Mouse (Mus musculus): ENCODE measurements at regions not wholly inside any gene's neighbourhood (a gene's known extent, or its start where the extent isn't known, plus 50 kb on each side); places are given as distances from the start of the nearest gene placed in this dataset.

- H3K9me3 ChIP-seq (replicated peaks): no peaks in the 10 kb centered on the region
- H3K4me3 ChIP-seq: no peak overlapping the region
- no peak for DNase-seq (ENCODE audit: low spot score)
- H3K27me3 ChIP-seq (ENCODE audit: low read depth, poor library complexity, severe bottlenecking): no peaks in the 10 kb centered on the region
- H3K36me3 ChIP-seq: no peaks in the 10 kb centered on the region
- WGBS: 85% methylated on average over 2 of the region's 2 CpGs
- no peak overlapping the region for H3K27ac ChIP-seq (replicated peaks)
- no peaks in the 10 kb centered on the region; the same call in 1 of the 2 replicates for H3K4me1 ChIP-seq
Measured at GRCm38 (mm10) chr14:96838910-96839309, 320.0 kb upstream of the Klhl1 start.

DNA sequence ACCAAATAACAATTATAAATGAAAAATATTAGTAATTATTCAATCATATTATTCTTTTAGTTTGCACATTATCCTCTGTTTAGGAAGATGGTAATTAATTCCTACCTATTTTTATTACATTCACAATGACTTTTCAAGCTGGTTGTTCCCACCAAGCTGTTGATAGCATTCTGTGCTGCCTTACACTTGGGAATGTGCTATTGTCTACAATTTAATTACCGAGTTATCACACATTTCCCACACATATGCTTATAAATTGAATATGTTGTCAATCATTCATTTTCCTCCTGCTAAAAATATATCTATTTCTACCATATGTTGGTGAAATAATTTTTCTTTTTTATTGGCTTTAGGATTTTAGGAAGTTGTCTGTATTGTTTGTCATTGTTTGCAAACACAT lies 306.2 kb upstream of the Klhl1 start:
- 88% methylated on average over 1 of the region's 1 CpGs for WGBS
- Histone ChIP-seq H3K27me3 (ENCODE audit: low read depth, poor library complexity, severe bottlenecking) (no peaks in the 10 kb centered on the region), H3K36me3 (no peaks in the 10 kb centered on the region), H3K27ac (replicated peaks) (no peak overlapping the region), H3K4me1 (no peaks in the 10 kb centered on the region), H3K4me3 (no peak overlapping the region), H3K9me3 (replicated peaks) (no peaks in the 10 kb centered on the region)
- DNase-seq (ENCODE audit: low spot score): no peak

- Histone ChIP-seq H3K4me3 (no peak overlapping the region), H3K27me3 (ENCODE audit: low read depth, poor library complexity, severe bottlenecking) (no peaks in the 10 kb centered on the region), H3K36me3 (no peaks in the 10 kb centered on the region), H3K4me1 (no peaks in the 10 kb centered on the region), H3K27ac (replicated peaks) (no peak overlapping the region), H3K9me3 (replicated peaks) (no peaks in the 10 kb centered on the region)
- 88% methylated on average over 2 of the region's 2 CpGs for WGBS
- no peak for DNase-seq (ENCODE audit: low spot score)
Measured at GRCm38 (mm10) chr14:96815665-96816064, 296.8 kb upstream of the Klhl1 start.

GRCm38 (mm10) chr14:96805284-96805683 lies 286.4 kb upstream of the Klhl1 start:
- Histone ChIP-seq H3K9me3 (replicated peaks) (no peaks in the 10 kb centered on the region), H3K36me3 (no peaks in the 10 kb centered on the region), H3K4me1 (no peaks in the 10 kb centered on the region), H3K4me3 (no peak overlapping the region), H3K27ac (replicated peaks) (no peak overlapping the region), H3K27me3 (ENCODE audit: low read depth, poor library complexity, severe bottlenecking) (no peaks in the 10 kb centered on the region)
- no peak for DNase-seq (ENCODE audit: low spot score)
- WGBS: 83% methylated on average over 1 of the region's 1 CpGs

- H3K27me3 ChIP-seq (ENCODE audit: low read depth, poor library complexity, severe bottlenecking): no peaks in the 10 kb centered on the region
- no peaks in the 10 kb centered on the region for H3K4me1 ChIP-seq
- H3K4me3 ChIP-seq: no peak overlapping the region
- H3K36me3 ChIP-seq: no peaks in the 10 kb centered on the region
- no peaks in the 10 kb centered on the region for H3K9me3 ChIP-seq (replicated peaks)
- 87% methylated on average over 1 of the region's 1 CpGs for WGBS
- DNase-seq (ENCODE audit: low spot score): no peak
- H3K27ac ChIP-seq (replicated peaks): no peak overlapping the region
Measured at GRCm38 (mm10) chr14:96794806-96795205, 275.9 kb upstream of the Klhl1 start.

DNA sequence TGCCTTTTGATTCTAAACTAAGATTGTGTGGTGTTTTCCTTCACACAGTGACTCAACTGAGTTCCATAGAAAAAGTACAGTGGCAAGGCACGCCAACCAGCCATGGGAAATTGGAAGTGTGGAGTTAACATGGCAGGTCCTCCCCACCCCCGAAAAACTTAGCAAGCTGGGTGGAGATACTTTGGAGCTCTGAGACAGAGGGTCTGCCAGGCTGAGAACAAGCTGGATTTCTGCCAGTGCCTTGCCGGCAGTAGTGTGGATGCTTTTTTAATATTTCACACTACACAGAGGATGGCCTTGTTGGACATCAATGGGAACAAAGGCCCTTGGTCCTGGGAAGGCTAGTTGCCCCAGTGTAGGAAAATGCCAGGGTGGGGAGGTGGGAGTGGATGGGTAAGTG lies 269.0 kb upstream of the Klhl1 start:
- H3K27ac ChIP-seq (replicated peaks): no peak overlapping the region
- H3K4me1 ChIP-seq: no peaks in the 10 kb centered on the region
- no peak overlapping the region for H3K4me3 ChIP-seq
- WGBS: 89% methylated on average over 3 of the region's 3 CpGs
- no peak for DNase-seq (ENCODE audit: low spot score)
- H3K9me3 ChIP-seq (replicated peaks): no peaks in the 10 kb centered on the region
- no peaks in the 10 kb centered on the region for H3K27me3 ChIP-seq (ENCODE audit: low read depth, poor library complexity, severe bottlenecking)
- H3K36me3 ChIP-seq: no peaks in the 10 kb centered on the region

- no peak for DNase-seq (ENCODE audit: low spot score)
- Histone ChIP-seq H3K4me1 (no peaks in the 10 kb centered on the region), H3K27me3 (ENCODE audit: low read depth, poor library complexity, severe bottlenecking) (no peaks in the 10 kb centered on the region), H3K9me3 (replicated peaks) (no peaks in the 10 kb centered on the region), H3K4me3 (no peak overlapping the region), H3K36me3 (no peaks in the 10 kb centered on the region), H3K27ac (replicated peaks) (no peak overlapping the region)
- 28% methylated on average over 1 of the region's 1 CpGs for WGBS
Measured at GRCm38 (mm10) chr14:96787286-96787685, 268.4 kb upstream of the Klhl1 start.

GRCm38 (mm10) chr14:96775801-96776200 lies 256.9 kb upstream of the Klhl1 start:
- DNase-seq (ENCODE audit: low spot score): no peak
- Histone ChIP-seq H3K27me3 (ENCODE audit: low read depth, poor library complexity, severe bottlenecking) (no peaks in the 10 kb centered on the region), H3K27ac (replicated peaks) (no peak overlapping the region), H3K9me3 (replicated peaks) (no peaks in the 10 kb centered on the region), H3K36me3 (no peaks in the 10 kb centered on the region), H3K4me1 (no peaks in the 10 kb centered on the region), H3K4me3 (no peak overlapping the region)
- WGBS: 76% methylated on average over 1 of the region's 1 CpGs

GRCm38 (mm10) chr14:96760591-96760990 lies 241.7 kb upstream of the Klhl1 start:
- Histone ChIP-seq H3K36me3 (no peaks in the 10 kb centered on the region), H3K27ac (replicated peaks) (no peak overlapping the region), H3K4me1 (no peaks in the 10 kb centered on the region), H3K27me3 (ENCODE audit: low read depth, poor library complexity, severe bottlenecking) (no peaks in the 10 kb centered on the region), H3K9me3 (replicated peaks) (no peaks in the 10 kb centered on the region), H3K4me3 (no peak overlapping the region)
- WGBS: 96% methylated on average over 8 of the region's 8 CpGs
- no peak for DNase-seq (ENCODE audit: low spot score)

DNA sequence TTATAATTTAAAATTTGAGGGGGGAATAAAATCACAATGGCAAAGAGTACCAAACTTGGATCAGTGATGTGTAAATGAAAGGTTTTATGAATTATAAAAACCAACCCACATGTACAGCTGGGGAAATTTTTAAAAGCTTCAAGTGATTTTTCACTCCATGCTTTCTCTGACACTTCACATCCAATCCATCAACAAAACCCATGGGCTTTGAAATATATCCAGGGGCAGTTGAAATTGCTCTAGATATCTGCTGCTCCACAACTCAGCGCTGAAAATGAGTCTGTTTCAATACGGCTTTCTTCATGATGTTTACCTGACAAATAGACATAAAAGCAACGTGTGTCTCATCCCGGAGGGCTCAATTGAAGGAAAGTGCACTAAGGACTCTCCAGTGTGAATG lies 214.3 kb upstream of the Klhl1 start:
- Histone ChIP-seq H3K27ac (replicated peaks) (no peak overlapping the region), H3K27me3 (ENCODE audit: low read depth, poor library complexity, severe bottlenecking) (no peaks in the 10 kb centered on the region), H3K4me3 (no peak overlapping the region), H3K4me1 (no peaks in the 10 kb centered on the region), H3K9me3 (replicated peaks) (no peaks in the 10 kb centered on the region), H3K36me3 (no peaks in the 10 kb centered on the region)
- DNase-seq (ENCODE audit: low spot score): no peak
- 84% methylated on average over 4 of the region's 4 CpGs for WGBS

DNA sequence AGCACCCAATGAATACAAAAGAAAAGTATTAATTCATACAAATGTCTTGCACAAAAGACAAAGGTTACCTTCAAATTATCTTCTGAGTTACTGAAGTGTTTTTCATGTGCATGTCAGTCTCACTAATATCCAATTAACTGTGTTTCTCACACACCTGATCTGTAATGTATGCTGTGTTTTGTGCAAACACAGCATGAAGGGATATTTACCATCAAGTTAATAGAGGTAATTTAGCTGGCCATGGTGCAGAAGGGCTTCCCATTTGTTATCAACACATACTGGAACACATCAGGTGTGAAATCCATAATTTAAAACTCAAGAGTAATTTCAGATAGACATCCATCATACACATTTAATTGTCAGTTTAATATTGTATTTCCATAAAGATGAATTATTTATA lies 178.2 kb upstream of the Klhl1 start:
- Histone ChIP-seq H3K27me3 (ENCODE audit: low read depth, poor library complexity, severe bottlenecking) (peaks cover 11% of the 10 kb centered on the region), H3K36me3 (no peaks in the 10 kb centered on the region), H3K4me1 (no peaks in the 10 kb centered on the region), H3K9me3 (replicated peaks) (no peaks in the 10 kb centered on the region), H3K27ac (replicated peaks) (no peak overlapping the region), H3K4me3 (no peak overlapping the region)
- no peak for DNase-seq (ENCODE audit: low spot score)

DNA sequence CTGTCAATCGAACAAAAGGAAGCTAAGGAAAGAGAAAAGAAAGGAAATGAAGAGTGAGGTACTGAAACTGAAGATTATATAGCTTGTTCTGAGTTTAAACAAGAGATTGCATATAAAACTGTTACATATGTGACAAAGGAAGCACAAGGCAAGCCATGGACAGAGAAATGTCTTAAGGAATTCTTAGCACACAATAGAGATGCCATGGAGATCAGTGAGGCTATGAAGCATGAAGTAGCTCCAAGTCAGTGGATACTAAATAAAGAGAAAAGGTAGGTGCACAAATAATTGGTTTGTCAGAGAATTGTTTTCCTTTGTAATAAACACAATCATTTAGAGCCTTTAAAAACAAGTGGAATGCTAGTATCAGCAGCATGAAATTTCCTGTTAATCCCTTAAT lies 172.0 kb upstream of the Klhl1 start:
- WGBS: 53% methylated on average over 1 of the region's 1 CpGs
- Histone ChIP-seq H3K9me3 (replicated peaks) (no peaks in the 10 kb centered on the region), H3K36me3 (no peaks in the 10 kb centered on the region), H3K4me3 (no peak overlapping the region), H3K4me1 (peaks cover 10% of the 10 kb centered on the region), H3K27me3 (ENCODE audit: low read depth, poor library complexity, severe bottlenecking) (peaks cover 26% of the 10 kb centered on the region), H3K27ac (replicated peaks) (no peak overlapping the region)
- DNase-seq (ENCODE audit: low spot score): no peak

GRCm38 (mm10) chr14:96683943-96684342 lies 165.0 kb upstream of the Klhl1 start:
- peaks cover 15% of the 10 kb centered on the region for H3K27me3 ChIP-seq (ENCODE audit: low read depth, poor library complexity, severe bottlenecking)
- no peak for DNase-seq (ENCODE audit: low spot score)
- no peak overlapping the region for H3K4me3 ChIP-seq
- no peaks in the 10 kb centered on the region for H3K36me3 ChIP-seq
- H3K27ac ChIP-seq (replicated peaks): no peak overlapping the region
- H3K4me1 ChIP-seq: no peaks in the 10 kb centered on the region
- WGBS: 81% methylated on average over 5 of the region's 5 CpGs
- no peaks in the 10 kb centered on the region for H3K9me3 ChIP-seq (replicated peaks)

DNA sequence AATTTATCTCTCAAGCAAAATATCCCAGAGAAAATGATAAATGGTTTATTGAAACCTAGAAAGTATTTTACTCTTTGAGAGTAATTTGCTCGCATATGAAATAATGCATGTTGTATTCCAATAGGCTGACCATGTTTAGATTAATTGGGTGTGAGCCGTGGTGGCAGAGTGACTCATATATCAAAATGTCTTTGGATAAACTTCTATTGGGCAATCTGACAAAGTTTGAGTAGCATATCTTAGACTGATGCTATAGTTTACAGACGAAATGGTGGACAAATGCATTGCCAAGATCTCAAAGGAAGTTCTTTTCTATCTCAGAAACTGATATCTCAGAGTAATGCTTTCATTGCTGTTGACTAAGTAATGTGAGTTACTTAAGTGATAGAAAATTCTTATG lies 162.8 kb upstream of the Klhl1 start:
- WGBS: 92% methylated on average over 3 of the region's 3 CpGs
- Histone ChIP-seq H3K4me1 (no peaks in the 10 kb centered on the region), H3K27ac (replicated peaks) (no peak overlapping the region), H3K27me3 (ENCODE audit: low read depth, poor library complexity, severe bottlenecking) (peaks cover 4% of the 10 kb centered on the region), H3K36me3 (no peaks in the 10 kb centered on the region), H3K4me3 (no peak overlapping the region), H3K9me3 (replicated peaks) (no peaks in the 10 kb centered on the region)
- no peak for DNase-seq (ENCODE audit: low spot score)

Measured in midbrain, embryonic 10.5 days (tissue).